Mouse (Mus musculus) liver, adult 2 months (tissue): ENCODE measurements around the gene Ephb2.

Experiments
- CTCF ChIP-seq: fragments of 200-500 bp; IDR thresholded peaks from 2 replicates; pipeline ENCODE4 v1.5.1; 2011; ENCODE audit warnings: low read depth, low read length, control low read depth
- POLR2A ChIP-seq: fragments of 200-500 bp; IDR thresholded peaks from 2 replicates; pipeline ENCODE4 v1.6.1; 2011; ENCODE audit warnings: low read length, control low read depth; ENCODE audit not compliant: insufficient read depth; ENCODE audit errors: extremely low read depth

DNA sequence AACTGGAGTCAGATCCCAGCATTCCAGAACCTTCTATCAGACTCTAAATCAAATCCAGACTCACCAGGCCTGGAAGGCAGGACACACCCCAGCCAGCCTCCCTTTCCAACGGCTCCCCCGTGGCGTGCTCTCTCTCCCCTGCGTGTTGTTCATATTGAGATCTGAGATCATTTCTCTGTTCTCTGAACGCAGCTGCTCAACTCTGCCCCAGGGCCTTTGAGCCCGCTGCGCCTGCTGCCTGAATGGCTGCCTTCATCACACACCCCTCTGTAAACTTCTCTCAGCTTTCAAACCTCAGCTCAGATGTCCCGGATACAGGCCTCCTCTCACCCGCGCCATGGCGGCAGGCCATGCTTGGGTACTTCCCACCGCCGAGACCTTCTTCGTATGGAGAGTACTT, 155.1 kb downstream of the Ephb2 start:
- TF ChIP-seq CTCF (no peak), POLR2A (no peak)
